Mouse (Mus musculus): ENCODE results near the gene Nnmt. TPM values are rescaled to one million over a fixed set of nuclear protein-coding genes. Genes with fewer than 3 reads are reported as not detected.

The Nnmt gene
- total and polyA plus RNA-seq, 3 experiments: not detected

GRCm38 (mm10) chr9:48650846-48651245 is 45.9 kb upstream of the Nnmt start:
- no peak overlapping the region for H3K4me2 ChIP-seq (ENCODE audit: insufficient read depth, low read depth, poor library complexity, severe bottlenecking)
- no peaks in the 10 kb centered on the region for H3K36me3 ChIP-seq (replicated peaks in 1 of 2; ENCODE audit: control insufficient read depth in 1 of 2, insufficient read depth in 1 of 2, low read length in 1 of 2)
- no peaks in the 10 kb centered on the region for H3K9me3 ChIP-seq (replicated peaks; ENCODE audit: low read length)
- H3K27ac ChIP-seq (ENCODE audit: insufficient read depth, low read depth): no peak overlapping the region
- in situ Hi-C loops (cut with MboI; ENCODE audit: low pct_ligation_motif_present, low pct_unique_long_range_greater_than_20kb, low sequenced_read_pairs): no loop called here
- H3K4me3 ChIP-seq (replicated peaks in 1 of 3; ENCODE audit: low read depth in 2 of 3, low read length in 2 of 3, poor library complexity in 1 of 3): no peak overlapping the region
- dilution Hi-C loops (cut with MboI; ENCODE audit: extremely low pct_ligation_motif_present, extremely low pct_unique_long_range_greater_than_20kb, low sequenced_read_pairs): no loop called here
- DNase-seq (ENCODE audit: extremely low read depth): no peak
- no peak for TF ChIP-seq MXI1 (IDR thresholded peaks at IDR 0.05; ENCODE audit: low read depth, low read length)
- TF ChIP-seq ZNF384 (IDR thresholded peaks at IDR 0.05; ENCODE audit: low read depth, low read length): no peak
- no peak for TF ChIP-seq PAX5 (IDR thresholded peaks at IDR 0.05; ENCODE audit: low read length)
- TF ChIP-seq EP300 (IDR thresholded peaks at IDR 0.05; ENCODE audit: low read length): no peak
- no peak for TF ChIP-seq MAFK (IDR thresholded peaks at IDR 0.05; ENCODE audit: insufficient replicate concordance, low read length)
- TF ChIP-seq GABPA (IDR thresholded peaks at IDR 0.05; ENCODE audit: insufficient replicate concordance, low read depth, low read length): no peak
- no peak for TF ChIP-seq MAX (IDR thresholded peaks at IDR 0.05; ENCODE audit: low read length)
- TF ChIP-seq JUN (IDR thresholded peaks at IDR 0.05; ENCODE audit: insufficient read depth, low read depth, low read length): no peak
- TF ChIP-seq MEF2A (IDR thresholded peaks at IDR 0.05; ENCODE audit: borderline replicate concordance, low read depth, low read length): no peak
- TF ChIP-seq RAD21 (IDR thresholded peaks at IDR 0.05; ENCODE audit: low read depth, low read length): no peak
- no peak for TF ChIP-seq ELF1 (IDR thresholded peaks at IDR 0.05; ENCODE audit: low read depth, low read length)
- TF ChIP-seq ZMIZ1 (IDR thresholded peaks at IDR 0.05; ENCODE audit: low read depth, low read length): no peak
- TF ChIP-seq E2F4 (IDR thresholded peaks at IDR 0.05; ENCODE audit: insufficient replicate concordance, low read depth, low read length): no peak
- no peak for TF ChIP-seq CHD2 (IDR thresholded peaks at IDR 0.05; ENCODE audit: low read length)
- no peaks in the 10 kb centered on the region for H3K27me3 ChIP-seq (replicated peaks)
- H3K79me2 ChIP-seq (replicated peaks; ENCODE audit: control insufficient read depth, extremely low read depth, insufficient read depth, poor library complexity, severe bottlenecking): no peaks in the 10 kb centered on the region
- peaks cover 7 to 27% of the 10 kb centered on the region in 2 experiments for H3K4me1 ChIP-seq (ENCODE audit: control insufficient read depth in 1 of 2, insufficient read depth in 2 of 2)
- no peak overlapping the region for H3K9ac ChIP-seq (ENCODE audit: insufficient read depth, low read depth)

GRCm38 (mm10) chr9:48649851-48650685 is 45.1 kb upstream of the Nnmt start:
- Histone ChIP-seq H3K4me2 (ENCODE audit: insufficient read depth, low read depth, poor library complexity, severe bottlenecking) (0 out of 2 replicates have a peak overlapping the region, but pooled peaks have one; percentile 12), H3K27ac (ENCODE audit: insufficient read depth, low read depth) (no peak overlapping the region), H3K9ac (ENCODE audit: insufficient read depth, low read depth) (no peak overlapping the region), H3K4me3 (replicated peaks in 1 of 3; ENCODE audit: low read depth in 2 of 3, low read length in 2 of 3, poor library complexity in 1 of 3) (no peak overlapping the region), H3K27me3 (replicated peaks) (no peaks in the 10 kb centered on the region), H3K9me3 (replicated peaks; ENCODE audit: low read length) (no peaks in the 10 kb centered on the region), H3K4me1 (ENCODE audit: control insufficient read depth in 1 of 2, insufficient read depth in 2 of 2) (peaks cover 2 to 19% of the 10 kb centered on the region in 2 experiments; a peak in 3 of 4 replicates), H3K36me3 (replicated peaks in 1 of 2; ENCODE audit: control insufficient read depth in 1 of 2, insufficient read depth in 1 of 2, low read length in 1 of 2) (no peaks in the 10 kb centered on the region), H3K79me2 (replicated peaks; ENCODE audit: control insufficient read depth, extremely low read depth, insufficient read depth, poor library complexity, severe bottlenecking) (no peaks in the 10 kb centered on the region)
- in situ Hi-C loops (cut with MboI; ENCODE audit: low pct_ligation_motif_present, low pct_unique_long_range_greater_than_20kb, low sequenced_read_pairs) (loop anchor here (5.0 to 25.0 kb wide), 3 partner anchors 212 to 837 kb away; partner anchors contain the start of gene Ttc12), dilution Hi-C loops (cut with MboI; ENCODE audit: extremely low pct_ligation_motif_present, extremely low pct_unique_long_range_greater_than_20kb, low sequenced_read_pairs) (no loop called here)
- TF ChIP-seq ZNF384 (IDR thresholded peaks at IDR 0.05; ENCODE audit: low read depth, low read length) (no peak), JUN (IDR thresholded peaks at IDR 0.05; ENCODE audit: insufficient read depth, low read depth, low read length) (no peak), USF2 (conservative IDR thresholded peaks at IDR 0.05; ENCODE audit: low read depth, low read length) (no peak), SMC3 (IDR thresholded peaks at IDR 0.05; ENCODE audit: low read depth, low read length) (no peak), POLR2AphosphoS2 (IDR thresholded peaks at IDR 0.05; ENCODE audit: low read depth, low read length) (no peak), RCOR1 (conservative IDR thresholded peaks at IDR 0.05; ENCODE audit: low read depth, low read length) (no peak), JUND (conservative IDR thresholded peaks at IDR 0.05; ENCODE audit: low read depth, low read length) (no peak), ETS1 (conservative IDR thresholded peaks at IDR 0.05; ENCODE audit: low read depth, low read length) (no peak), IRF4 (IDR thresholded peaks at IDR 0.05; ENCODE audit: low read depth, low read length) (no peak), RAD21 (IDR thresholded peaks at IDR 0.05; ENCODE audit: low read depth, low read length) (no peak)
- no peak for DNase-seq (ENCODE audit: extremely low read depth)
